Mouse (Mus musculus): ENCODE results near the gene Zfp511. TPM values are rescaled to one million over a fixed set of nuclear protein-coding genes. Genes with fewer than 3 reads are reported as not detected.
A peak's percentile ranks its signal among the peaks of the same experiment; 100 is the strongest.

The Zfp511 gene
- total RNA-seq, 2 experiments from 2014 or later = 7.7 to 8.2 TPM

GRCm38 (mm10) chr7:140045546-140045945, 9.4 kb downstream of the Zfp511 start:
- intact Hi-C loops (cut with DNase I) = no loop called here
- DNase-seq = no peak

GRCm38 (mm10) chr7:140047811-140048311, 11.7 kb downstream of the Zfp511 start:
- no peak for DNase-seq
- intact Hi-C loops (cut with DNase I) = no loop called here

- intact Hi-C loops (cut with DNase I) = no loop called here
- no peak for DNase-seq
Measured at GRCm38 (mm10) chr7:140048361-140049114, 12.3 kb downstream of the Zfp511 start, which contains the start of gene Msx3. Gene Msx3, minus strand, starts transcription at chr7:140049089.

- intact Hi-C loops (cut with DNase I) = no loop called here
- no peak for DNase-seq
Measured at GRCm38 (mm10) chr7:140049115-140049689, 13.0 kb downstream of the Zfp511 start.

- DNase-seq = no peak
- intact Hi-C loops (cut with DNase I) = no loop called here
Measured at GRCm38 (mm10) chr7:140054124-140054523, 17.9 kb downstream of the Zfp511 start.

GRCm38 (mm10) chr7:140057413-140058407, 21.5 kb downstream of the Zfp511 start:
- intact Hi-C loops (cut with DNase I) = no loop called here

DNA sequence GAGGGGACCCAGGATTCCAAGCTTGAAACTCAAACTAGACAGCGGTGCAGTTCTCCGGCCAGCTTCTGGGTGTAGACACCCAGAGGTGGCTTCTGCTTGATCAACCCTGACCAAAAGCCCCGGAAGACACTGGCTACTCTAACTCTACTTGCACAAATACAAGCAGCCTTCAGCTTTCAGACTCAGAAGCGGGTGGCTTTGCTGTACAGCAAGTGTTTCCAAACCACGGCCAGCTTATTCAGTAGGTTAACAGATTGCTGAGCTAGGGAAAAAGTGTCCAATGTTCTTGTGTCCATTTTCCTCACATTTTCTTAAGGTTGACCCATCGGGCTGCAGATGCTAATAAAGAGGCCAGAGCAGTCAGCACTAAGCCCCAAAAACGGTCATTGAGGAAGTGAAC, 22.3 kb downstream of the Zfp511 start:
- no peak for DNase-seq
- intact Hi-C loops (cut with DNase I) = no loop called here

More at GRCm38 (mm10) chr7:140057413-140058407, 21.5 kb downstream of the Zfp511 start:
- no peak for DNase-seq

DNA sequence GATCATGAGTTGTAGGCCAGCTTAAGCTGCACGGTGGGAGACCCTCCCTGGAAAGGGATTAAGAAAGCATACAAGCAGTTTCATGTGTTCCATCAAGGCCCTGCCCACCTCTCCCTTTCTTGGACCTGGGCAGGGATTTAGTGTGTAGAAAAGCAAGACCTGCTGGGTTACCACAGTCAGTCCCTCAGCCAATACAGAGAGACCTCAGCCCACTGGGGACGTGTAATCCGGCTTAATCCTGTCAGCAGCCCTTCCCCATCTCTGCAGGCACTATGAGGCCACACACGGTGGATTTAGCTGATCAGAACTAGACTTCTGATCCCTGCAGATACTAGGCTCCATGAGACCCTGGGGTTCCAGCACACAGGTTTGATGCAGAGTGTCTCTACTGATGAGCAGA, 23.4 kb downstream of the Zfp511 start:
- intact Hi-C loops (cut with DNase I) = no loop called here
- no peak for DNase-seq

- intact Hi-C loops (cut with DNase I) = loop anchor here (5.0 kb wide), 1 partner anchor 69 kb away; the partner anchor contains the start of gene Adam8
- no peak for DNase-seq
Measured at GRCm38 (mm10) chr7:140060936-140061831, 25.0 kb downstream of the Zfp511 start.

GRCm38 (mm10) chr7:140061832-140062130, 25.6 kb downstream of the Zfp511 start:
- DNase-seq = no peak
- intact Hi-C loops (cut with DNase I) = loop anchor here (2.0 to 5.0 kb wide), 2 partner anchors 69 to 91 kb away; partner anchors contain the start of gene Adam8

GRCm38 (mm10) chr7:140062307-140062706, 26.1 kb downstream of the Zfp511 start:
- intact Hi-C loops (cut with DNase I) = loop anchor here (2.0 to 5.0 kb wide), 2 partner anchors 70 to 92 kb away; partner anchors contain the start of gene Adam8
- no peak for DNase-seq

GRCm38 (mm10) chr7:140063092-140063491, 26.9 kb downstream of the Zfp511 start:
- DNase-seq = peak; percentile 35 to 37
- intact Hi-C loops (cut with DNase I) = loop anchor here (2.0 to 5.0 kb wide), 2 partner anchors 71 to 92 kb away; partner anchors contain the start of gene Adam8

- intact Hi-C loops (cut with DNase I) = no loop called here
- no peak for DNase-seq
Measured at GRCm38 (mm10) chr7:140067397-140067796, 31.2 kb downstream of the Zfp511 start.

DNA sequence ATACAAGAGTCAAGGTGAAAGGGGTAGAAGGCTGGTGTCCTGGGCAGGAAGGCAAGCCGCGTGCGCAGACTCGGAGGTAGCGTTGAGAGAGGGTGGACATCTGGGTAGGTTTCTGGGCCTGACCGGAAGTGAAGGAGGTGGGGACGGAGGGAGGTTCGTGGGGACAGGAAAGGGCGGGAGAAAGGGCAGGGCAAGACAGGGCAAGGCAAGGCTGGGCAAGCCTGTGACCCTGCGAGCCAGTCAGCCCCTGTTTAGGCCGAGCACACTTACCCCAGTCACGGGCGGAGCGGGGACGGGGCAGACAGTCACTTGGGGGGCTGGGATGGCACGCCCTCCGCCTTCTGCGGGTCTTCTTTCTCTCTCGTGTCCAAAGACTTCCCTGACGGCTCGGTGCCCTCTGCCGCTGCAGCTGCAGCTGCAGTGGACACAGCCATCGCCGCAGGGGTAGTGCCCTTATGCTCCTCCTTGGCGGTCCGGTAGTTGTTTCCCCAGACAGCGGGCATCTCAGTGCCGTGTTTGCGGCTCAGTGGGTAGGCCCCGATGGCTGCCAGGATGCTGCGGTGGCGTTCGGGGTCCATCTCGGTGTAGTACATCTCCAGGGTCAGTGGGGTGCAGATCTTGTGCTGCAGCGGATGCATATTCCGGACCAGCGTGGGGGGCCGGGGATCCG, 34.0 kb downstream of the Zfp511 start:
- no peak for DNase-seq
- intact Hi-C loops (cut with DNase I) = no loop called here

- DNase-seq = no peak
- intact Hi-C loops (cut with DNase I) = loop anchor here (1.0 kb wide), 1 partner anchor 64 kb away; no protein-coding TSS in a partner anchor
Measured at GRCm38 (mm10) chr7:140077698-140078097, 41.5 kb downstream of the Zfp511 start.

- intact Hi-C loops (cut with DNase I) = loop anchor here (1.0 kb wide), 1 partner anchor 63 kb away; no protein-coding TSS in a partner anchor
- peak; percentile 45 to 55 for DNase-seq
Measured at GRCm38 (mm10) chr7:140078711-140079110, 42.5 kb downstream of the Zfp511 start.

- DNase-seq = no peak
- intact Hi-C loops (cut with DNase I) = no loop called here
Measured at GRCm38 (mm10) chr7:140080503-140081156, 44.4 kb downstream of the Zfp511 start.
